Mouse (Mus musculus): ENCODE measurements around the gene Hif1an. TPM values are rescaled to one million over a fixed set of nuclear protein-coding genes. Genes with fewer than 3 reads are reported as not detected.

Hif1an gene
- polyA plus RNA-seq, 1 experiment: 31.9 TPM

- Histone ChIP-seq H3K4me2 (ENCODE audit: low read depth) (no peak overlapping the region), H3K36me3 (ENCODE audit: control insufficient read depth, insufficient read depth) (no peaks in the 10 kb centered on the region), H3K4me3 (no peak overlapping the region), H3K79me2 (ENCODE audit: control insufficient read depth, insufficient read depth) (no peaks in the 10 kb centered on the region), H3ac (ENCODE audit: control insufficient read depth, insufficient read length) (no peak overlapping the region), H3K27me3 (ENCODE audit: control insufficient read depth, insufficient read depth, insufficient read length) (peaks cover 46% of the 10 kb centered on the region)
- no peak for TF ChIP-seq E2F4 (IDR thresholded peaks at IDR 0.05; ENCODE audit: insufficient read depth)
- TF ChIP-seq USF1 (IDR thresholded peaks at IDR 0.05; ENCODE audit: low read depth): no peak
- no peak for TF ChIP-seq REST (IDR thresholded peaks at IDR 0.05; ENCODE audit: insufficient read depth, insufficient read length)
- TF ChIP-seq MYOG (IDR thresholded peaks at IDR 0.05; ENCODE audit: control insufficient read depth in 1 of 3, insufficient read depth in 1 of 3, insufficient read length in 2 of 3, low read depth in 2 of 3): no peak
- no peak for TF ChIP-seq POLR2AphosphoS2 (IDR thresholded peaks at IDR 0.05; ENCODE audit: insufficient read length, low read depth)
- TF ChIP-seq MYOD1 (IDR thresholded peaks at IDR 0.05; ENCODE audit: control insufficient read depth in 1 of 3, insufficient read length in 2 of 3, low read depth in 2 of 3): no peak
These were observed 27.1 kb downstream of the Hif1an start for GRCm38 (mm10) chr19:44589591-44590223.

GRCm38 (mm10) chr19:44590992-44591391 lies 28.3 kb downstream of the Hif1an start:
- no peak overlapping the region for H3K4me2 ChIP-seq (ENCODE audit: low read depth)
- H3K79me2 ChIP-seq (ENCODE audit: control insufficient read depth, insufficient read depth): no peaks in the 10 kb centered on the region
- H3K4me3 ChIP-seq: no peak overlapping the region
- no peaks in the 10 kb centered on the region for H3K36me3 ChIP-seq (ENCODE audit: control insufficient read depth, insufficient read depth)
- no peak overlapping the region for H3ac ChIP-seq (ENCODE audit: control insufficient read depth, insufficient read length)
- H3K27me3 ChIP-seq (ENCODE audit: control insufficient read depth, insufficient read depth, insufficient read length): peaks cover 41% of the 10 kb centered on the region
- TF ChIP-seq POLR2A (IDR thresholded peaks at IDR 0.05; ENCODE audit: insufficient read length, low read depth) (no peak), TCF12 (IDR thresholded peaks at IDR 0.05; ENCODE audit: insufficient read depth, poor library complexity, severe bottlenecking) (no peak), E2F4 (IDR thresholded peaks at IDR 0.05; ENCODE audit: insufficient read depth) (no peak), CEBPB (IDR thresholded peaks at IDR 0.05; ENCODE audit: insufficient read depth, poor library complexity, severe bottlenecking) (no peak), TCF3 (IDR thresholded peaks at IDR 0.05; ENCODE audit: insufficient read length, low read depth) (no peak), MYOD1 (IDR thresholded peaks at IDR 0.05; ENCODE audit: control insufficient read depth in 1 of 3, insufficient read length in 2 of 3, low read depth in 2 of 3) (no peak), REST (IDR thresholded peaks at IDR 0.05; ENCODE audit: insufficient read depth, insufficient read length) (no peak), POLR2AphosphoS2 (IDR thresholded peaks at IDR 0.05; ENCODE audit: insufficient read length, low read depth) (no peak), SRF (IDR thresholded peaks at IDR 0.05; ENCODE audit: control insufficient read depth, insufficient read length, low read depth) (no peak), MAX (IDR thresholded peaks at IDR 0.05; ENCODE audit: low read depth) (no peak), MYOG (IDR thresholded peaks at IDR 0.05; ENCODE audit: control insufficient read depth in 1 of 3, insufficient read depth in 1 of 3, insufficient read length in 2 of 3, low read depth in 2 of 3) (no peak), USF1 (IDR thresholded peaks at IDR 0.05; ENCODE audit: low read depth) (no peak)

- peaks cover 41% of the 10 kb centered on the region for H3K27me3 ChIP-seq (ENCODE audit: control insufficient read depth, insufficient read depth, insufficient read length)
These were observed 29.0 kb downstream of the Hif1an start for GRCm38 (mm10) chr19:44591638-44592037.

GRCm38 (mm10) chr19:44594180-44594579 lies 31.5 kb downstream of the Hif1an start:
- no peaks in the 10 kb centered on the region for H3K79me2 ChIP-seq (ENCODE audit: control insufficient read depth, insufficient read depth)
- no peak for TF ChIP-seq MYOD1 (IDR thresholded peaks at IDR 0.05; ENCODE audit: control insufficient read depth in 1 of 3, insufficient read length in 2 of 3, low read depth in 2 of 3)
- no peak for TF ChIP-seq USF1 (IDR thresholded peaks at IDR 0.05; ENCODE audit: low read depth)
- no peak for TF ChIP-seq SRF (IDR thresholded peaks at IDR 0.05; ENCODE audit: control insufficient read depth, insufficient read length, low read depth)
- TF ChIP-seq TCF3 (IDR thresholded peaks at IDR 0.05; ENCODE audit: insufficient read length, low read depth): no peak
- no peak for TF ChIP-seq POLR2AphosphoS2 (IDR thresholded peaks at IDR 0.05; ENCODE audit: insufficient read length, low read depth)
- no peak for TF ChIP-seq MYOG (IDR thresholded peaks at IDR 0.05; ENCODE audit: control insufficient read depth in 1 of 3, insufficient read depth in 1 of 3, insufficient read length in 2 of 3, low read depth in 2 of 3)
- TF ChIP-seq REST (IDR thresholded peaks at IDR 0.05; ENCODE audit: insufficient read depth, insufficient read length): no peak
- no peak for TF ChIP-seq TCF12 (IDR thresholded peaks at IDR 0.05; ENCODE audit: insufficient read depth, poor library complexity, severe bottlenecking)
- TF ChIP-seq CEBPB (IDR thresholded peaks at IDR 0.05; ENCODE audit: insufficient read depth, poor library complexity, severe bottlenecking): no peak
- no peak overlapping the region for H3K4me3 ChIP-seq
- no peaks in the 10 kb centered on the region for H3K36me3 ChIP-seq (ENCODE audit: control insufficient read depth, insufficient read depth)
- H3K4me2 ChIP-seq (ENCODE audit: low read depth): no peak overlapping the region
- peaks cover 45% of the 10 kb centered on the region for H3K27me3 ChIP-seq (ENCODE audit: control insufficient read depth, insufficient read depth, insufficient read length)
- H3ac ChIP-seq (ENCODE audit: control insufficient read depth, insufficient read length): no peak overlapping the region

More at GRCm38 (mm10) chr19:44591638-44592037, 29.0 kb downstream of the Hif1an start:
- Histone ChIP-seq H3K4me3 (no peak overlapping the region), H3K36me3 (ENCODE audit: control insufficient read depth, insufficient read depth) (no peaks in the 10 kb centered on the region), H3ac (ENCODE audit: control insufficient read depth, insufficient read length) (no peak overlapping the region), H3K4me2 (ENCODE audit: low read depth) (no peak overlapping the region), H3K79me2 (ENCODE audit: control insufficient read depth, insufficient read depth) (no peaks in the 10 kb centered on the region)
- no peak for TF ChIP-seq TCF3 (IDR thresholded peaks at IDR 0.05; ENCODE audit: insufficient read length, low read depth)
- TF ChIP-seq E2F4 (IDR thresholded peaks at IDR 0.05; ENCODE audit: insufficient read depth): no peak
- TF ChIP-seq CEBPB (IDR thresholded peaks at IDR 0.05; ENCODE audit: insufficient read depth, poor library complexity, severe bottlenecking): no peak
- TF ChIP-seq REST (IDR thresholded peaks at IDR 0.05; ENCODE audit: insufficient read depth, insufficient read length): no peak
- no peak for TF ChIP-seq MAX (IDR thresholded peaks at IDR 0.05; ENCODE audit: low read depth)
- TF ChIP-seq SRF (IDR thresholded peaks at IDR 0.05; ENCODE audit: control insufficient read depth, insufficient read length, low read depth): no peak
- no peak for TF ChIP-seq MYOD1 (IDR thresholded peaks at IDR 0.05; ENCODE audit: control insufficient read depth in 1 of 3, insufficient read length in 2 of 3, low read depth in 2 of 3)
- no peak for TF ChIP-seq POLR2AphosphoS2 (IDR thresholded peaks at IDR 0.05; ENCODE audit: insufficient read length, low read depth)
- no peak for TF ChIP-seq POLR2A (IDR thresholded peaks at IDR 0.05; ENCODE audit: insufficient read length, low read depth)
- no peak for TF ChIP-seq USF1 (IDR thresholded peaks at IDR 0.05; ENCODE audit: low read depth)
- TF ChIP-seq TCF12 (IDR thresholded peaks at IDR 0.05; ENCODE audit: insufficient read depth, poor library complexity, severe bottlenecking): no peak
- TF ChIP-seq MYOG (IDR thresholded peaks at IDR 0.05; ENCODE audit: control insufficient read depth in 1 of 3, insufficient read depth in 1 of 3, insufficient read length in 2 of 3, low read depth in 2 of 3): no peak

All from myocyte (in vitro differentiated cells).